Mouse (Mus musculus) megakaryocyte, embryonic 14.5 days (primary cell): ENCODE data around the gene Igsf9.

Experiments
- FLI1 ChIP-seq: IDR thresholded peaks from 2 replicates; pipeline ENCODE4 v1.6.1; 2012; ENCODE audit warnings: low read length, inconsistent platforms, mixed read lengths
- GATA1 ChIP-seq: IDR thresholded peaks from 3 replicates; pipeline ENCODE4 v1.6.1; 2012; ENCODE audit warnings: mixed read lengths, low read length, inconsistent platforms, borderline replicate concordance

DNA sequence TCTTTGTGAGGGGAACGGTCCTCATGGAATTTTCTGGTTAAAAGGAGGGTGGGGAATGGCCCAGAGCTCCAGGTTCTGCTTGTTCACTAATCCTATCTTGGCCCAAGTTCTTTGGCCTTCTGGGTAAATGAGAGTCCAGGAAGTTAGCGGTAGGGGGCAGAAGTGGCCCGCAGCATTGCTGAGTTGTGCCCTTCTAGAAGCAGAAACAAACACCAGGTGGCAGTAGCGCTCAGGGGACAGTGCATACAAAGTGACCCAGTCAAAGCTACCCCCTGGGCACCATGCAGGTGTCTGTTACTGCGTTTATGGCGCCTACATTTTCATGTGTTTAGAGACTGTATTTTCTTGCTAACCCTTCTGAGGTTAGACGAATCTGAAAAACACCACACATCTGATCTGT, 47.1 kb downstream of the Igsf9 start:
- TF ChIP-seq GATA1: no peak
- no peak for TF ChIP-seq FLI1
